Mouse (Mus musculus): ENCODE results near the gene Lemd2. TPM values are rescaled to one million over a fixed set of nuclear protein-coding genes. Genes with fewer than 3 reads are reported as not detected.

The Lemd2 gene
- total RNA-seq, 2 experiments from 2014 or later: 17.8 to 18.0 TPM

DNA sequence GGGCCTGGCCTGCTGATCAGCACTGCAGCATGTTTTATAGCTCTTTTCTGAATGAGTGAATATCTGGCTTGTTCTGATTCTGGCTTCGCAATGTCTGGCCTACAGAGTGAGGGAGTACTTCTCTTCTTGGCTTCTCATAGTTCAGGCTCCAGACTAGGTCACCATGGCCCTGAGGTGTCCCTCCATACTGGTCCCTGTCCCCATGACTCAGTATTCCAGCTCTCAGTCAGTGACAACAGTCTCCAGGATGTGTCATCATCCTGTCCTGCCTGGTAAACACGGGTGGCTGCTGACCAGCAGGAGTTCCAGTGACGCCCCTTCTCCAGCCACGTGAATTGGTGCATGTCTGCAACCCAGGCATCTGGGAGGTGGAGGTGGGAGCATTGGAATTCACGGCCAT is 33.1 kb downstream of the Lemd2 start:
- no peak for DNase-seq
- intact Hi-C loops (cut with DNase I; ENCODE audit: low total_unique reads): no loop called here

DNA sequence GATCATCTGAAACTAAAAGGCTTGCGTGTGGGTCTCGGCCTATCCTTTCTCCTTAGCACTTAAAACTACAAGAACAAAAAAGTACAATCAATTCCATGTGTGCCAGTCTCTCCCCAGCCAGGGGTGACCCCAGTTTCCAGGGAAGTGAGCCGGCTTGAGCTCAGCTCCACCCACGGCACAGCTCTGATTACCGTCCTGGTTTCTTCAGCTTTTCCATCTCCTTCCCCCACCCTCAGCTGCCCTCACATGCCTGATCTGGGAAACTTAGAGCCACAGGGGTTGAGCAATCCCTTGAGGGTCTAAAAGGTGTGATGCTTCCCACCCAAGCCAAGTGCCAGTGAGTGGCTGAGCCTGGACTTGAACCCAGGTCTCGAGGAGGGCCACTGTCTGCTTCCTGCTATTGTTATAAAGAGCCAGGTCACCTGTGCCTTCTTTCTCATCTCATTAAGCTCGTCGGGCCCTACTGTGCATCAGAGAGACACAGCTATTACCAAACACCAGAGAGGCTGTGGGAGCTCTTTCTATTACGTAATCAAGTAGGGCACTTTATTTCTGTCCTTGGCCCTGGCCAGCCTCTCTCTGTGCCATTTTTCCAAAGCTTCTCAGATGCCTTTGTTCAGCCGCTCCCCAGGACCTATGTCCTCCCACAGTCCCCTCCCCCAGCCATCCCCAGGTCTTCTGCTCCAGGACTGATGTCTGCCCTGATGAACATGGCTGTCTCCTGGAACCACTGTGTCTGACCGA is 34.1 kb downstream of the Lemd2 start:
- DNase-seq: no peak

GRCm38 (mm10) chr17:27168569-27168968 is 35.7 kb downstream of the Lemd2 start:
- no peak for DNase-seq
- intact Hi-C loops (cut with DNase I; ENCODE audit: low total_unique reads): no loop called here

More for the DNA sequence above, 34.1 kb downstream of the Lemd2 start:
- intact Hi-C loops (cut with DNase I; ENCODE audit: low total_unique reads): no loop called here

DNA sequence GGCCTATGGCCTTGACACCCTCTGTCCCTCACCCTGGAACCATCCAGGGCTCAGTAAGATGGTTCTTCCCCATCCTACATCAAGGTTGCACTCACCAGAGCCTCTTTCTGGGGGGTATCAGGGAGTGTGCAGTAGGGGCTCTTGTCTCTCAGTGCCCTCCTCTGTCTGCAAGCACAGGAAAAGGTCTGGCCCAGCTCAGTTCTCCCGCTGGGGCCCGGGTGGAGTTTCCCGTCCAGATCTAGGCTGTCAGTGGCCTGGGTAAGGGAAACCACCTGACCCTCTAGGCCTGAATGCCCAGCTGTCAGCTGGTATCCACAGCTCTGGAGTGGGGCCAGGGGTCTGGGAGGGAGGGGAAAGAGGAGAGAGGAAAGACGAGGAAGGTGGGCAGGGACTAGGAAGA is 36.7 kb downstream of the Lemd2 start, which contains the start of gene Ip6k3:
TSS of gene Ip6k3 (minus strand) at position 251 of the 400 bp plus-strand sequence.
- intact Hi-C loops (cut with DNase I; ENCODE audit: low total_unique reads): no loop called here

DNA sequence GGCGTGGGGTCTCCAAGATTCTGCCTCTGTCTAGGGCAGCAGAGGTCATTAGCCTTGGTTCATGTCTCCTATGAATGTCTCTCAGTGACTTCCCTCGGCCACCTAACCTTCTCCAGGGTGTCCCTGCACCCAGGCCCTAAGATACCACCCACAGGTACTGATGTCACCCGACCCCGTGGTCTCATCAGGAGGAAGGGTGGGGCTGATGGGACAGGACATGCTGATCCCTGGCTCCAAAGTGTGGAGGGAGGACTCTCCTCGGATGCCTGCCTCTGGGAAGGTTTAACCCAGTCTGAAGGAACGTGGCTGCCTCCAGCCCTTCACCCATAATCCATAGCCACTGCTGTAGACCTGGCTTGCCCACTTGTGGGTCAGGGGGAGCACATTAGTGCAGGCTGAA is 37.4 kb downstream of the Lemd2 start:
- intact Hi-C loops (cut with DNase I; ENCODE audit: low total_unique reads): no loop called here
- DNase-seq: peak; percentile 59

More for the DNA sequence above, 36.7 kb downstream of the Lemd2 start, which contains the start of gene Ip6k3:
- peak; percentile 83 for DNase-seq

GRCm38 (mm10) chr17:27165054-27165773 is 39.1 kb downstream of the Lemd2 start:
- DNase-seq: peak; percentile 54
- intact Hi-C loops (cut with DNase I; ENCODE audit: low total_unique reads): no loop called here

DNA sequence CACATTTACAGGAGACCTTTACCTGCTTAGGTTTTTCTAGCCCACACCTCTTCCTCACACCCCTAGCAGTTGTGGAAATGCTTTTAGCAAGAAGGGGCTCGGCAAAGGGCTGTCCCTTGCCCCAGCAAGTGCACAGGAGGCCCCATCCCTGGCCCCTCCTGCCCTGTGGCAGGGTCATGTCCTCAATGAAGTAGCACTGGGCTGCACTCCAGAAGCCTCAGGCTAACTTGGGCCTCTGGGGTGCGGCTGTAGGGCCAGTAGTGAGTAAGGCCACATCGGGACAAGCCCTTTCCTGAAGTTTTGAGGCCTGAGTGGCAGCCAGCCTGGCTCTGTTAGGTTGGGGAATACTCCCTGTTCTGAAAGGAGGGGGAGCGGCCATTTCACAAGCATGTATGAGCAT is 43.4 kb downstream of the Lemd2 start:
- peak; percentile 89 for DNase-seq
- intact Hi-C loops (cut with DNase I; ENCODE audit: low total_unique reads): no loop called here

DNA sequence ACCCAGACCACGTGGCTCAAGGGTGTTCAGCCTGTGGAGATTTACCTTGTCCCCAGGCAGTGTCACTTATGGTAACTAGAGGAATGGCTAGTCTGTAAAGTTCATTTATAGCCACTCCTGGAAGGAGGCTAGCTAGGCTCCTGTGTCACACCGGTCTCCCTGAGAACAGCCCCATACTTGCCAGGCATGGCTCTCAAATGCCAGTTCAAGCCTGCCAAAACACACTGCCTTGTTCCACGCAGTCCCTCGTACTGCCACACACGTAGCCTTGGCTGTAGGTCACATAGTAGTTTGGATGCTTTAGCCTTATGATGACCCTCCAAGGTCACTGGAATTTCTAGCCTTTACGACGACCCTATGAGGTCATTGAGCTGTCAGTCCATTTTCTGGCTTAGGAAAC is 45.1 kb downstream of the Lemd2 start:
- peak; percentile 61 for DNase-seq
- intact Hi-C loops (cut with DNase I; ENCODE audit: low total_unique reads): no loop called here

DNA sequence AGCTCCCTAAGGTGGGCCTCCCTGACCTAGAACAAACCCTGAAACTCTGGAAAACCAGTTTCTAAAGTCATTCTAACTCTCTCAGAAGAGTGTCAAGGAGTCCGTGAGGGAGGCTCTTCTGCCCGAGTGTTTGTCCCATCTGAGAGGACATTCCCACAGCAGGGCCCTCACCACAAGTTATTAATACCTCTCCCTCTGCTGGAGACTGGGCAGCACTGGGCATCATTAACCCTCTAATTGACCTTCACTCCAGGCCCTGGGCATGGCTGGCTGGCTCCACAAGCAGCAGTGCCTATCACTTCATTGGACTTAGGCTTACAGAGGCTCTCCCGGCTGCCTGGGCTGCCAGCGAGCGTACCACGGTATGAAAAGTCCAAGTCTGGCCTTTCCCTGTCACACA is 45.8 kb downstream of the Lemd2 start:
- DNase-seq: peak; percentile 56
- intact Hi-C loops (cut with DNase I; ENCODE audit: low total_unique reads): no loop called here

DNA sequence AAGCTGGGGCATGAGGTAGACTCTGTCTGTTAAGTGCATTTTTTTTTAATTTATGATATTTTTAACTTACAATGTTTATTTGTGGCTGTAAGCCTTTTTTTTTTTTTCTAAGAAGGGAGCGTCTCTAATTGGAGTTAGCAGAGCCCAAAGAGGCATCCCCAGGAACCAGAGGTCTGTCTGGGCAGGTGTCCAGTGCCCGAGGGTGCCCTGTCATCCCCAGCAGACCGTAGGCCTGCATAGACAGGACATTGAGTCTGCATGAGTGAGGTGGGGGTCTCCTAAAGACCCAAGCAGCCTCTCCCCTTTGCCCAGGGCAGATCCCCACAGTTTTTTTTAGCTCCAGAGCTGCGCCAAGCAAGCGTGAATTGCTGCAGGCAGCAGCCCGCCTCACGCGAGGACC is 48.5 kb downstream of the Lemd2 start:
- intact Hi-C loops (cut with DNase I; ENCODE audit: low total_unique reads): no loop called here
- no peak for DNase-seq

DNA sequence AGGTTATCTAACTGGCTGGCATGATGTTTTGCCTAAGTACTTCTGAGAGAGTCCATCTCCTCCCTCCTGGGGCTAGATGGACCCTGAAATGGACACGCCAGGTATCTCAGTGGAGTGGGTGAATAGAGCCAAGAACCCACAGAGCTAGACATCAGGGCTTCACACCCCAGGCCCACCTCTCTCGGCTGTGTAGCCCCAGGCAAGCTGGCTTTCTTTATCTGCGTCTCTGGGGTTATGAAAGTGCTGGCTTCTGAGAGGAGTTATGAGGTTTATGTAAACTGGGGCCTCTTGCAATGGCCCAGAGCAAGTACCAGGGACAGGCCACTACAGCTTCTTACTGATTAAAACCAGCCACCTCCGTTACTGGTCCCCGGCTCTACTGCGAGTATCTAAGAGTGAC is 49.4 kb downstream of the Lemd2 start:
- intact Hi-C loops (cut with DNase I; ENCODE audit: low total_unique reads): no loop called here
- no peak for DNase-seq

GRCm38 (mm10) chr17:27154256-27154655 is 50.0 kb downstream of the Lemd2 start:
- peak; percentile 83 for DNase-seq
- intact Hi-C loops (cut with DNase I; ENCODE audit: low total_unique reads): no loop called here

DNA sequence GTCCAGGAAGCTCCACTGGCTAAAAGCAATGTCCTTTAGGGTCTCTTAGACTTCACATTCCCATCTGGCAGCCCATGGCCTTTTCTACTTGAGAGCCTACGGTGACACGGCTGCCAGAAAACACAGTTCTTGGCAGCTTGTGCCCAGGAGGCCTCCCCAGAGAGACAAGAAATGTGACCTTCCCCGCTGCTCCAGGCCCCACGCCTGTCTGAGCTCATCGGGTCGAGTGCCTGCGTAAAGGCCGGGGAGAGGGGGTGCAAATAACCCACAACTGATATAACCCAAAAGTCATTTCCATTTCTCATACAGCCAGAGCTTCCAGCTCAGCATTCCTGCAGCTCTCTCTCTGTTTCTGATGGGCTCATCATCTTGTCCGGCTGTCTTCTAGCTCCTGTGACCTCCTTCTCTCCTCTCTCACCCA is 50.5 kb downstream of the Lemd2 start:
- intact Hi-C loops (cut with DNase I; ENCODE audit: low total_unique reads): no loop called here

DNA sequence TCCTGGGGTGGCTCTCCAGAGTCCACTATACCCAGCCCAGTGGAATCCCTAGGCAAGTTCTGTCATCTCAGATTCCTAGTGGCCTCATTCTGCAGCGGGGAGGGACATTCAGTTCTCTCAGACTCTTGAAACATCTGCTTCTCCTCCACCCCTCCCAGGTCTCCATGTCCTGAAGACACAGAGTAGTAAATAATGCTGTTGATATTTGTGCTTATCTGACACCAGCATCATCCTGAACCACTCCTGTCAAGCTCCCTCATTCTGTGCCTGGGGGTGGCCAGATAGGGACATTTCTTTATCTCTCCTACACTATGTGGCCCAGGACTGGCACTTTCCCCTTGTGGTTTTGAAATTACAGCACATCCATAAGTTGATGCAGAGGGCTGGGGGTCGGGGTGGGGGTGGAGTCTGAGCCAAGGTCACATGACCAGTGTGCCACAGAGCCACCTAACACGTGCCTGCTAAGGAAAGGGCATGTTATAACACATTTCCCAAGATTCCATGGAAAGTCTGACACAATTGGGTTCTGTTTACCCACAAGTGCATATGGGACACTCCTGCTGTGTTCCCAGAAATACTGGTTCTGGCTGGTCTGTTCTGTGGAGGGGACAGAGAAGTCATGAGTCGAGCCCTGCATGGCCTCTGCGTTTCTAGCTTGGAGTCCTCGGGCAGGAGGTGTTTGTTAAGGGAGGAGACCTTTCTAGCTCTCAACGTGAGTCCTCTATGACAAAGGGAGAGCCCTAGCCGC is 51.1 kb downstream of the Lemd2 start:
- intact Hi-C loops (cut with DNase I; ENCODE audit: low total_unique reads): no loop called here
- no peak for DNase-seq

More for the DNA sequence above, 50.5 kb downstream of the Lemd2 start:
- peak; percentile 70 for DNase-seq

GRCm38 (mm10) chr17:27151411-27151810 is 52.9 kb downstream of the Lemd2 start:
- intact Hi-C loops (cut with DNase I; ENCODE audit: low total_unique reads): no loop called here
- no peak for DNase-seq

- intact Hi-C loops (cut with DNase I; ENCODE audit: low total_unique reads): no loop called here
- DNase-seq: no peak
Observed at GRCm38 (mm10) chr17:27150871-27151270, 53.4 kb downstream of the Lemd2 start.

- no peak for DNase-seq
- intact Hi-C loops (cut with DNase I; ENCODE audit: low total_unique reads): no loop called here
Observed at GRCm38 (mm10) chr17:27146323-27146923, 57.8 kb downstream of the Lemd2 start.

GRCm38 (mm10) chr17:27144152-27144551 is 60.1 kb downstream of the Lemd2 start:
- intact Hi-C loops (cut with DNase I; ENCODE audit: low total_unique reads): no loop called here

DNA sequence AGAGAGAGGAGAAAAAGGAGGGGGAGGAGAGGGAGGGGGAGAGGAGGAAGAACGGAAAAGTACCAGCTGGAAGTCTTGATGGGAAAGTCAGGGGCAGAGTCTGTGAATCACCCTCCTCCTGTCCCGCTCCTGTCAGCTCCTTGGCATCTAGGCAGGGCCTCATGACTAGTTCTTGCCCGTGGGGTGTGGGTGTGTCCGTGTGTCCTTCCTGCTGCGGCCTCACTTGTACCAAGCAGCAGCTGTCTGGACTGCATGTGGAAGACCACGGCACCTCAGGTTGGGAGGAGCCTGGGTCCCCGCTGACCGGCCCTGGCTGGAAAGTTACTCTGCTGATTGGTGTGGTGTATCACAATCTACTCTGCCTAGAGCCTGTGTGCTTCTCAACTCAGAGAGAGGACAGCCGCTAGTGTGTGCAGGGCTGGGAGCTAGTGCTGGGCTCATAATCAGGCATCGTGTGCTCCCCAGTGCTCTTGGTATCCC is 62.3 kb downstream of the Lemd2 start:
- DNase-seq: peak; percentile 62
- intact Hi-C loops (cut with DNase I; ENCODE audit: low total_unique reads): no loop called here

More at GRCm38 (mm10) chr17:27144152-27144551, 60.1 kb downstream of the Lemd2 start:
- no peak for DNase-seq

DNA sequence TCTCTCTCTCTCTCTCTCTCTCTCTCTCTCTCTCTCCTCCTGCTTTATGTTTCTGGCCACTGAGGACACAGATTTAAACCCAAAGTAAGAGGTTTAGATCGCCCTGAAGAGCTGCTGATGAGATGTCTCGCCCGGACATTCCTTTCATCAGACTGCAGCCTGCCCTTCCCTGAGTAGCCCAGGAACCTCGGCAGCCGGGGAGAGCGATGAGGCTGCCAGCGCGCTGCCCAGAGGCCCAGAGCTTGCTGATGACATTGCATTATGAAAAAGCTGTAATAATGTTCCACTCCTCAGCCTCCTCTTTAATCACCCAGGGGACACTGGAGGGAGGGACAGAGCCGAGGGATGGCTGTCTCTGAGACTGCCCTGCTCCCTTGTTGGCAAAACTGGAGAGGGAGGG is 64.0 kb downstream of the Lemd2 start:
- DNase-seq: peak; percentile 48
- intact Hi-C loops (cut with DNase I; ENCODE audit: low total_unique reads): no loop called here
